Mouse (Mus musculus): ENCODE data around the gene Saxo1.

Saxo1 gene

GRCm38 (mm10) chr4:86527162-86528136 is 30.7 kb downstream of the Saxo1 start:
- no peak for DNase-seq (ENCODE audit: low read depth, low spot score)

GRCm38 (mm10) chr4:86524483-86524882 is 33.6 kb downstream of the Saxo1 start:
- no peak for DNase-seq (ENCODE audit: low read depth, low spot score)

GRCm38 (mm10) chr4:86523771-86524170 is 34.4 kb downstream of the Saxo1 start:
- no peak for DNase-seq (ENCODE audit: low read depth, low spot score)

- no peak for DNase-seq (ENCODE audit: low read depth, low spot score)
Measured at GRCm38 (mm10) chr4:86520695-86521094, 37.4 kb downstream of the Saxo1 start.

GRCm38 (mm10) chr4:86519953-86520352 is 38.2 kb downstream of the Saxo1 start:
- no peak for DNase-seq (ENCODE audit: low read depth, low spot score)

GRCm38 (mm10) chr4:86504656-86505055 is 53.5 kb downstream of the Saxo1 start:
- DNase-seq (ENCODE audit: low read depth, low spot score) = no peak

- no peak for DNase-seq (ENCODE audit: low read depth, low spot score)
Measured at GRCm38 (mm10) chr4:86499561-86499960, 58.6 kb downstream of the Saxo1 start.

- no peak for DNase-seq (ENCODE audit: low read depth, low spot score)
Measured at GRCm38 (mm10) chr4:86498754-86499153, 59.4 kb downstream of the Saxo1 start.

- DNase-seq (ENCODE audit: low read depth, low spot score) = peak; percentile 30
Measured at GRCm38 (mm10) chr4:86489128-86489527, 69.0 kb downstream of the Saxo1 start.

- no peak for DNase-seq (ENCODE audit: low read depth, low spot score)
Measured at GRCm38 (mm10) chr4:86486901-86487300, 71.2 kb downstream of the Saxo1 start.

GRCm38 (mm10) chr4:86486491-86486890 is 71.6 kb downstream of the Saxo1 start:
- DNase-seq (ENCODE audit: low read depth, low spot score) = no peak

- DNase-seq (ENCODE audit: low read depth, low spot score) = no peak
Measured at GRCm38 (mm10) chr4:86485052-86485451, 73.1 kb downstream of the Saxo1 start.

GRCm38 (mm10) chr4:86483686-86484085 is 74.4 kb downstream of the Saxo1 start:
- DNase-seq (ENCODE audit: low read depth, low spot score) = no peak

GRCm38 (mm10) chr4:86483013-86483615 is 75.0 kb downstream of the Saxo1 start:
- DNase-seq (ENCODE audit: low read depth, low spot score) = no peak

GRCm38 (mm10) chr4:86480891-86481290 is 77.2 kb downstream of the Saxo1 start:
- DNase-seq (ENCODE audit: low read depth, low spot score) = no peak

GRCm38 (mm10) chr4:86464808-86465207 is 93.3 kb downstream of the Saxo1 start:
- DNase-seq (ENCODE audit: low read depth, low spot score) = no peak

GRCm38 (mm10) chr4:86450468-86450867 is 107.7 kb downstream of the Saxo1 start:
- no peak for DNase-seq (ENCODE audit: low read depth, low spot score)

- no peak for DNase-seq (ENCODE audit: low read depth, low spot score)
Measured at GRCm38 (mm10) chr4:86436336-86436735, 121.8 kb downstream of the Saxo1 start.

- no peak for DNase-seq (ENCODE audit: low read depth, low spot score)
Measured at GRCm38 (mm10) chr4:86435631-86436030, 122.5 kb downstream of the Saxo1 start.

- no peak for DNase-seq (ENCODE audit: low read depth, low spot score)
Measured at GRCm38 (mm10) chr4:86428091-86428745, 129.9 kb downstream of the Saxo1 start.

- DNase-seq (ENCODE audit: low read depth, low spot score) = no peak
Measured at GRCm38 (mm10) chr4:86427312-86427711, 130.8 kb downstream of the Saxo1 start.

- DNase-seq (ENCODE audit: low read depth, low spot score) = peak; percentile 36
Measured at GRCm38 (mm10) chr4:86426549-86426948, 131.6 kb downstream of the Saxo1 start.
